Mouse (Mus musculus) cerebellum, adult 2 months (tissue): ENCODE measurements around the gene Aph1a.

ENCODE experiments used
- CTCF ChIP-seq: fragments of 200-500 bp; IDR thresholded peaks from 2 replicates; pipeline ENCODE4 v1.5.1; 2011; ENCODE audit warnings: low read depth, mild to moderate bottlenecking, control low read depth, low read length, moderate library complexity, borderline replicate concordance; ENCODE audit not compliant: insufficient read depth
- POLR2A ChIP-seq: fragments of 200-500 bp; IDR thresholded peaks from 2 replicates; pipeline ENCODE4 v1.6.1; 2011; ENCODE audit warnings: low read length, control low read depth, borderline replicate concordance; ENCODE audit not compliant: insufficient read depth

- no peak for TF ChIP-seq CTCF
- no peak for TF ChIP-seq POLR2A
These were observed 39.5 kb downstream of the Aph1a start for GRCm38 (mm10) chr3:95933111-95933750.
